Mouse (Mus musculus) adrenal gland, adult 2 months (tissue): Measurements from ENCODE around the gene Kcnh1. TPM values are rescaled to one million over a fixed set of nuclear protein-coding genes. Genes with fewer than 3 reads are reported as not detected.

Experiments used
- DNase-seq: peaks from one replicate; pipeline ENCODE4 v3.0.0; 2021
- polyA plus RNA-seq: library from polyadenylated mRNA; depleted of rRNA; stranded (reverse); fragments of >200 nt; gene quantifications from 2 replicates; pipeline ENCODE4 v1.2.3, GENCODE M21; 2012
- total RNA-seq, 2 experiments: library from RNA; stranded (reverse); gene quantifications; 2 replicates each; pipeline ENCODE4 v1.2.3; 2021

Kcnh1 gene
- total and polyA plus RNA-seq, 3 experiments, result 0.07 to 0.24 (median 0.12) TPM

DNA sequence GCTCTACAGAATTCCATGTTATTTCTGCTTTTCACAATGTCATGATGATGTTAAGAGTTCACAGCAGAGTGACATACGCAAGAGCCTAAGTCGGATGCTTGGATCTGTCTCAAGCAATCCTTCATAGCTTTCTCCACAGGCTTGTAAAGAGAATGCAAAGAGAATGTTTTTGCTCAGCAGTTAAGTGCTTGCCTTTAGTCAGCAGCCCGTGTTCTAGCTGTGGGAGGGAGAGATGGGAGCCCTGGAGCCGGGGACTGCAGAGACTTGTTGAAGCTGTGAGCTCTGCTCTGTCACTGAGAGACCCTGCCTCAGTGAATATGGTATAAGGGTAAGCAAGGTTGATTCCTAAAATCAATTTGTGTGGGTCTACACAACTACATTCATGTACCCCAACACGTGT lies 78.3 kb downstream of the Kcnh1 start:
- DNase-seq, result no peak

DNA sequence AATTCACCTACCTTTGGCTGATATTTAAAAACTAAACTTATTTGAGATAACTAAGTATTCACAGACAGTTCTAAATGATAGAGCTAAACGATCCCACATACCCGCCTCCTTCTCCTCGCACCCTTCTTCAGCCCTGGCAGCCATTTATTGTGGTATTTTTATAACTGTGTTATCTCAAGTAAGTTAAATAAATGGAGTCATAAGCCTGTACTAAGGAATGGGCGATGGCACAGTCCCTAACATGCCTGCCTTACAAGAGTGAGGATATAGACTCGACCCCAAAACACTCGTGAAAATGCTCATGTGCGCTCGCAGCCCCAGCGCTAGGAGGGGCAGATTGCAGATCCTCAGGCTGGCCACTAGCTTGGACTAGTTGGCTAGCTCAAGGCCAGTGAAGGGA lies 79.3 kb downstream of the Kcnh1 start:
- no peak for DNase-seq

DNA sequence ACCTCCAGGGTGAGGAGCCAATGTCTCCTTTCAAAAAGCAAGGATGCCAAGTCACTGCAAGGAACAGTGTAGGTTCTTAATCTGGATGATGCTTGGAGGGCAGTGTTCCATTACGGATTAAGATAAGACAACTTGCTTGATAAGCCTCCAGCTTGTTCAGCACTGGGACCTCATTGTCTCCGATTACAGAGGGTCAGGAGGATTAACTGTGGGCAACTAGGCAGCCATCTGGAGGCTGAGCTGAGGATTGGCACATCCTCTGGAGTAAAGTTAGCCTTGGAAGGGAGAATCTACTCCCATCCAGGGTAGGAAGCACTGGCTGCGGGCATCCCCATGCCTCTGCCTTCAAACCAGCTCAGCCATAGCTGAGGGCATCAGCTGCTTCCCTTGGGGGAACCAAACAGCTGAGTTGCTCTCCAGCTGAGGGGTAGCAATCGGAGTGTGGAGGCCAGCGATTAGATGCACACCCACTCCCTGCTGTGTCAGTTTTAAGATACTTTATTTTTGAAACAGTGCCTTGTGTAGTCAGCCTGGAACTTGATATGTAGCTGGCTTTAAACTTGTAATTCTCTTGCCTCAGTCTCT lies 87.3 kb downstream of the Kcnh1 start:
- no peak for DNase-seq

- no peak for DNase-seq
These were observed 93.8 kb downstream of the Kcnh1 start for GRCm38 (mm10) chr1:192284340-192284739.

- DNase-seq, result no peak
These were observed 94.4 kb downstream of the Kcnh1 start for GRCm38 (mm10) chr1:192284950-192285349.

DNA sequence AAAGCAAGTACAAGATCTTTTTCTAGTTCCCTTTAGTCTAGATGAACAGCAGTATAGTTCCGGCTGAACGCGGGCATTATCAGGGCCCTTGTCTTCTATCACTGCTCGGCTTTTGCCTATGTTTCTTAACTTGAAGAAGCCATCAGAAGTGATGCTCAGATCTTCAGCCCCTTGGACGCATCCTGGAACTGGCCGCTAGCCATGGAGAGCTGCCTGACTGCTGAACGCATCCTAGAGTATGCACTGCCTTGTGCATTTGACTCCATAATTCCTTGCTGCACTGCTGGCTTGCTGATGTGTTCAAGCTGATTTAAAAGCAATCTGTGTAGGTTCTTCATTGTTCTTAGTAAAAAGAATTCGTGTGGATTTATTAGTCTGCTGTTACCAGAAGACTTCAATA lies 97.9 kb downstream of the Kcnh1 start:
- no peak for DNase-seq

- no peak for DNase-seq
These were observed 100.7 kb downstream of the Kcnh1 start for GRCm38 (mm10) chr1:192291286-192291685.

GRCm38 (mm10) chr1:192293391-192293790 lies 102.8 kb downstream of the Kcnh1 start:
- DNase-seq, result no peak

GRCm38 (mm10) chr1:192293921-192294320 lies 103.3 kb downstream of the Kcnh1 start:
- no peak for DNase-seq

DNA sequence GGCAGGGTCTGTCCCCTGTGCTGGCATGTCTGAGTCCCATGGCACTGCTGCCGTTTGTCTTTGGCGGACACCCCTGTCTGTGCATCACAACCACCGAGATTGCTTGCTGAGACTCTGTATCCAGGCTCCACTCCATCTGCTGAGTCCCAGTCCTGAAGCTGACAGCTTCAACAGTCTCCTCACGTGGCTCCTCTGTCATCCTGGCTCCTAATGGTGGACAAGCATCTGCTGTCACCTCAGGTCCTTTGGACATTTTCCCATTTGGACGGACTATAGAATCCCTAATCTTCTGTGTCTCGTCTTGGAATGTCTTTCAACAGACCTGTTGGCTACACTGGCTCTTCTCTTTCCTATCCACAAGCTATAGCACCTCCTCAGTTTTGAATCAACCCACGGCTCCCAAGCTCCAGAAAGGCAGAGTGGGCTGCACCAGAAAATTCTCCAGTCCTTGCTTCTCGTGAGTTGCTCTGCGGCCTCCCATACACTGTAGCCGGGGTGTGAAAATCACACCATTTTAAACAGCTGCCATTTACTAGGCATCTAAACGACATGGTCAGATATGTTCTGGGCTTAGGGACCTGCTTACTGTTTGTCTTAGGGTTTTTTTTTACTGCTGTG lies 104.8 kb downstream of the Kcnh1 start:
- no peak for DNase-seq

GRCm38 (mm10) chr1:192295902-192296301 lies 105.3 kb downstream of the Kcnh1 start:
- no peak for DNase-seq

GRCm38 (mm10) chr1:192297481-192298128 lies 107.0 kb downstream of the Kcnh1 start:
- DNase-seq, result no peak

GRCm38 (mm10) chr1:192300417-192300816 lies 109.8 kb downstream of the Kcnh1 start:
- DNase-seq, result peak; percentile 20

GRCm38 (mm10) chr1:192303615-192304014 lies 113.0 kb downstream of the Kcnh1 start:
- DNase-seq, result no peak

GRCm38 (mm10) chr1:192305155-192305554 lies 114.6 kb downstream of the Kcnh1 start:
- DNase-seq, result no peak

GRCm38 (mm10) chr1:192307055-192307454 lies 116.5 kb downstream of the Kcnh1 start:
- no peak for DNase-seq

DNA sequence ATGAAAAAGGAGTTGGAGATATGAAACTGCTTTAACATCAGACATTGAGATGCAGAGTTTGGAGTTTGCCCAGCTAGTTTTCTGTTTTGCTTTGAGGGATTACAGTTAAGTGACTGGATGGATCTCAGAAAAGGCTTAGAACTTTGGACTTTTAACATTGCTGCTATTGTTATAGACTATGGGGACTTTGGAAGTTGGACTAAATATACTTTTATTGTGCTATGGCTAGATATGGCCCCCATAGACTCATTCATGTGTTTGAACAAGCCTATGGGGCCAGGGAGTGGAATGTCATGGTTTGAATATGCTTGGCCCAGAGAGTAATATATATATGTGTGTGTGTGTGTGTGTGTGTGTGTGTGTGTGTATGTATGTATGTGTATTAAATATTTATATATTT lies 120.7 kb downstream of the Kcnh1 start:
- DNase-seq, result no peak

- no peak for DNase-seq
These were observed 121.4 kb downstream of the Kcnh1 start for GRCm38 (mm10) chr1:192311851-192312438.

- no peak for DNase-seq
These were observed 121.9 kb downstream of the Kcnh1 start for GRCm38 (mm10) chr1:192312446-192312845.

DNA sequence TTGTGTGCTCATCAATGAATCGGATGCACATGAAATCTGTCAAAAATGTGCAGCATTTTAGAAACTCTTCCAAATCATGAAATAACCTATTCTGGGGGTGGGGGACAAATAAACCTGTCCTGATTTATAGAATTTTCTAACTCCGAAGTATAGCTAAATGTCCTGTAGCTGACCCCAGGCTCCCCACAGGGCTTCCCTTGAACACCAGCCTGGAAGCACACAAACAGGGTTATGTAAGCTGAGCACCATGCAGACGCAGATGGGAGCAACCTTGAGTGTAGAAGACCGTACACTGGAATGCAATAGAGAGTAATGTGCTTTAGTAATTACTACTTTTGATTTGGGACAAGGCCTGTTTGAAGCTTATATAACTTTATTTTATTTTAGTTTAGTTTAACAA lies 122.4 kb downstream of the Kcnh1 start:
- DNase-seq, result no peak

GRCm38 (mm10) chr1:192313571-192313972 lies 123.0 kb downstream of the Kcnh1 start:
- no peak for DNase-seq

- no peak for DNase-seq
These were observed 123.5 kb downstream of the Kcnh1 start for GRCm38 (mm10) chr1:192314044-192314443.

DNA sequence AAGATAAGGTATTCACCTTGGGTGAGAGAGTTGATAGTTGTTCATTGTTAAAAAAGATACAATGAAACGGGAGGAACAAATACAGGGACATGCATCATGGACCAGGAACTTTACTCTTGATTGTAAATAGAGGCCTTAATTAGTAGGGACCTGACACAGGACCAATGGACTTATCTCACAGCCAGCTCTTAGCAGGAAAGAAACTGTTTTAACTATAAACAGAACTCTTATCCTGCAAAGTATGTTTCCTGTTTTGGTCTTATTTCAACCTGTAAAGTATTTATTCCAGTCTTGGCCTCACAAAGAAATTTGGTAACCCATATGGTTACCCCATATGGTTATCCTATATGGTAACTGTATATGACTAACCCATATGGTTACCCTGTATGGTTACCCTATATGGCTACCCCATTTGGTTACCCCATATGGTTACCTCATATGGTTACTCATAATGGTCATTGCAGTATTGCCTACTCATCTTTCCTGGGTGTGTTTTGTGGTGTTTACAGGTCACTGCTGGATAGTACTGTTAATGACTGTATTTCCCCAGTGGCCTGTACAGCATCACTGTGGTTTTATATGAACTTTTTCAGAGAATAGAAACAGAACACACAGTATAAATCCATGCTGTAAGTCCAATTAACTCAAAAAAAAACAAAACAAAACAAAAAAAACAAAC lies 125.0 kb downstream of the Kcnh1 start:
- DNase-seq, result no peak
